Mouse (Mus musculus): ENCODE data around the gene Olfr62. TPM values are rescaled to one million over a fixed set of nuclear protein-coding genes. Genes with fewer than 3 reads are reported as not detected.
A peak's percentile ranks its signal among the peaks of the same experiment; 100 is the strongest.

The Olfr62 gene
- not detected in 2 replicates for polyA plus RNA-seq (2015; fragmentation: Nextera tagmentation; extraction: Ambion mirVana)

- Histone ChIP-seq H3K4me3 (no peak within 1 kb of the TSS), H3K36me3 (no peaks in the 10 kb centered on the region), H3K9me3 (no peaks in the 10 kb centered on the region), H3K27ac (no peak within 1 kb of the TSS), H3K9ac (no peak within 1 kb of the TSS), H3K4me2 (no peak within 1 kb of the TSS), H3K27me3 (no peaks in the 10 kb centered on the region), H3K4me1 (no peaks in the 10 kb centered on the region)
- ATAC-seq (ENCODE audit: insufficient number of reproducible peaks, low FRiP score, low TSS enrichment, low read depth) = no peak
Observed at GRCm38 (mm10) chr4:118658652-118659051, at the start of gene Olfr62. Olfr62 (plus strand) TSS chr4:118658952.

DNA sequence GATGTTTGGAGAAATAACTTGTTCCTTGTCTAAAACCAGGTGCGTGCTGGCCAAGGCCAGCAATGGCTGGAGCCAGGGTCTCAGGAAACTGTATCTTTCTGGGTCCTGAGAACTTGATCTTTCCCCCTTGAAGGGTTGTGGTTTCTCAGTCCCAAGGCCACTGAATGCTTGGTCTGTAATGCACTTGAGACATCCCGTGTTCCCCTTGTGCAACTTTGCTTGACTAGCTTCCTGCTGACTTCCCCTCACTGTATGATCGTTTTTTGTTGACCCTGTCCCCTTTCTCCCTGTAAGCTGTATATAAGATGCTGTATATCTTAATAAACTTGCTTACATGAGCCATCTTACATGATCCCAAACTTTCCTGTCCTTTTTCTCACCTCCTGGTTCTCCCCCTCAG lies 48.9 kb upstream of the Olfr62 start:
- H3K27me3 ChIP-seq = 0 out of 2 replicates have a peak, but pooled peaks cover 4% of the 10 kb centered on the region
- no peak overlapping the region for H3K9ac ChIP-seq
- H3K4me3 ChIP-seq = no peak overlapping the region
- no peaks in the 10 kb centered on the region for H3K4me1 ChIP-seq
- no peaks in the 10 kb centered on the region for H3K9me3 ChIP-seq
- H3K36me3 ChIP-seq = no peaks in the 10 kb centered on the region
- no peak for ATAC-seq (ENCODE audit: insufficient number of reproducible peaks, low FRiP score, low TSS enrichment, low read depth)
- 57% methylated on average over 3 of the region's 3 CpGs for WGBS
- no peak overlapping the region for H3K4me2 ChIP-seq
- H3K27ac ChIP-seq = no peak overlapping the region

- 0 out of 2 replicates have a peak, but pooled peaks cover 4% of the 10 kb centered on the region for H3K27me3 ChIP-seq
- WGBS = 24% methylated on average over 11 of the region's 11 CpGs
Observed at GRCm38 (mm10) chr4:118612619-118613018, 46.1 kb upstream of the Olfr62 start.

DNA sequence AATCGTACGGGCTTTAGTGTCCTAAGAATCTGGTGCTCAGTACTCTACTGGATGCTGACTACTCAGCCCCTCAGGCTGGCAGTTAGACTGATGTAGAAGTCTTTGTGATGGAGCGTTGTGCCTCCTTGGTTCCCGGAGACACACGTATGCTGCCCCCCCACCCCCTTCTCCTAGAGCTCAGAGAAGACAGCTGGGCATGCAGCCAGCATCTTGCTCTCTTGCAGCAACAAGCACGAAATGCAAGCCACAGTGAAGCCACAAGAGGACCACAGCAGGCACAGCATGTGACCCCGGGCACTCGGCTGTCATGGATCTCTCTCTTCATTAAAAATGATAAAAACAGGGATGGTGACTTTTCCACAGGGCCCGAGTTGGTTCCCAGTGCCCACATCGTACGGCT lies 43.3 kb upstream of the Olfr62 start:
- Histone ChIP-seq H3K36me3 (no peaks in the 10 kb centered on the region), H3K4me2 (no peak overlapping the region), H3K27me3 (0 out of 2 replicates have a peak, but pooled peaks cover 4% of the 10 kb centered on the region), H3K4me1 (no peaks in the 10 kb centered on the region), H3K9me3 (no peaks in the 10 kb centered on the region), H3K4me3 (no peak overlapping the region), H3K27ac (no peak overlapping the region), H3K9ac (no peak overlapping the region)
- 79% methylated on average over 11 of the region's 11 CpGs for WGBS
- no peak for ATAC-seq (ENCODE audit: insufficient number of reproducible peaks, low FRiP score, low TSS enrichment, low read depth)

More at GRCm38 (mm10) chr4:118612619-118613018, 46.1 kb upstream of the Olfr62 start:
- Histone ChIP-seq H3K4me1 (no peaks in the 10 kb centered on the region), H3K9me3 (no peaks in the 10 kb centered on the region), H3K4me2 (no peak overlapping the region), H3K4me3 (no peak overlapping the region), H3K9ac (no peak overlapping the region), H3K36me3 (no peaks in the 10 kb centered on the region), H3K27ac (no peak overlapping the region)
- ATAC-seq (ENCODE audit: insufficient number of reproducible peaks, low FRiP score, low TSS enrichment, low read depth) = no peak

- Histone ChIP-seq H3K27ac (peak within 1 kb of the TSS; percentile 43; the same call in 1 of the 2 replicates), H3K4me2 (peak within 1 kb of the TSS; percentile 78), H3K27me3 (no peaks in the 10 kb centered on the region), H3K9me3 (no peaks in the 10 kb centered on the region), H3K9ac (peak within 1 kb of the TSS; percentile 54), H3K36me3 (peaks cover 28% of the 10 kb centered on the region), H3K4me1 (peaks cover 10% of the 10 kb centered on the region), H3K4me3 (peak within 1 kb of the TSS; percentile 86)
- under 1% methylated on average over 36 of the region's 41 CpGs for WGBS
- peak; percentile 86 for ATAC-seq (ENCODE audit: insufficient number of reproducible peaks, low FRiP score, low TSS enrichment, low read depth)
Observed at GRCm38 (mm10) chr4:118620279-118620966, 38.3 kb upstream of the Olfr62 start, which contains the start of the genes Cfap57 and Ebna1bp2. Cfap57 (minus strand) TSS chr4:118620777. Ebna1bp2 (plus strand) TSS chr4:118620799.

GRCm38 (mm10) chr4:118620967-118621320 lies 37.8 kb upstream of the Olfr62 start:
- under 1% methylated on average over 23 of the region's 23 CpGs for WGBS
- Histone ChIP-seq H3K27me3 (no peaks in the 10 kb centered on the region), H3K9me3 (no peaks in the 10 kb centered on the region), H3K4me2 (peak overlapping the region; percentile 78), H3K9ac (peak overlapping the region; percentile 54), H3K4me1 (peaks cover 10% of the 10 kb centered on the region), H3K27ac (peak overlapping the region; percentile 43; the same call in 1 of the 2 replicates), H3K36me3 (peaks cover 34% of the 10 kb centered on the region), H3K4me3 (peak overlapping the region; percentile 86)
- ATAC-seq (ENCODE audit: insufficient number of reproducible peaks, low FRiP score, low TSS enrichment, low read depth) = peak; percentile 32; the same call in 1 of the 2 replicates

DNA sequence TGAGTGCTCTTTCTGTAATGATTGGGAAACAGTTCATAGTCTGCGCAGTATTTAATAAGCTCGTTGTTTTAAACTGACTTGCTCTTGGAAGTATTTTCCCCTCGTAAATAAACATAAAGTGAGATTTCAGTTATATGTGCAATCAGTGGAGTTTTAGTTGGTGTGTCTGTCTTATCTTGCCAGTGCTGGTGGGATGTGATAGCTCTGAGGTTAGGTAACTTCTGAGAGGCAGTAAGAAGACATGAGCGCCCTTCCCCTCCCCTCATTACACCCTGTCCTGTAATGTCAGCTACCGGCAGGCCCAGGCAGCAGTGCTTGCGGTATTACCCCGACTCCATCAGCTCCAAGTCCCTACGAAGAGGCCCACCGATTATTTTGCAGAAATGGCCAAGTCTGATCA lies 37.0 kb upstream of the Olfr62 start:
- Histone ChIP-seq H3K4me2 (peak overlapping the region; percentile 78), H3K9me3 (no peaks in the 10 kb centered on the region), H3K4me3 (peak overlapping the region; percentile 86), H3K27me3 (no peaks in the 10 kb centered on the region), H3K4me1 (peaks cover 10% of the 10 kb centered on the region), H3K9ac (no peak overlapping the region), H3K27ac (no peak overlapping the region), H3K36me3 (peaks cover 42% of the 10 kb centered on the region)
- WGBS = 79% methylated on average over 9 of the region's 9 CpGs
- ATAC-seq (ENCODE audit: insufficient number of reproducible peaks, low FRiP score, low TSS enrichment, low read depth) = no peak

DNA sequence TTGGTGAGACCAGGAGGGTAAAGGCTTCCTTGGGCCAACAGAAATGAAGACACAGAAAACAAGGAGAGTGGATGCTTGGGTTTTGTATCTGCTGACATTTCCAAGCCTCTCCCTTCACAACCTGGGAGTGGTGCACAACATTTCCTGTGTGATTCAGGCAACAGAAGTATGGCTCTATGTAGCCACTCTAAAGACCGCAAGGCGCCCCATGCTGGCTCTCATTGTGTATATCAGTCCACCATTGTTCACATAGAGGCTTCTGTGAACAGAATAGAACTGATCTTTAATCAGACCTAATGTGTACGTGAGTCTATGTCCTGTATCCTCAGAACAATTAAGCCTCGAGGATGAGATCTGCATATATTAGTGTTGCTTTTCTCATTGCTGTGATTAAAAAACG lies 28.5 kb upstream of the Olfr62 start:
- Histone ChIP-seq H3K27me3 (no peaks in the 10 kb centered on the region), H3K36me3 (peaks cover 57% of the 10 kb centered on the region)
- whole genome bisulfite sequencing = 94% methylated on average over 5 of the region's 5 CpGs

DNA sequence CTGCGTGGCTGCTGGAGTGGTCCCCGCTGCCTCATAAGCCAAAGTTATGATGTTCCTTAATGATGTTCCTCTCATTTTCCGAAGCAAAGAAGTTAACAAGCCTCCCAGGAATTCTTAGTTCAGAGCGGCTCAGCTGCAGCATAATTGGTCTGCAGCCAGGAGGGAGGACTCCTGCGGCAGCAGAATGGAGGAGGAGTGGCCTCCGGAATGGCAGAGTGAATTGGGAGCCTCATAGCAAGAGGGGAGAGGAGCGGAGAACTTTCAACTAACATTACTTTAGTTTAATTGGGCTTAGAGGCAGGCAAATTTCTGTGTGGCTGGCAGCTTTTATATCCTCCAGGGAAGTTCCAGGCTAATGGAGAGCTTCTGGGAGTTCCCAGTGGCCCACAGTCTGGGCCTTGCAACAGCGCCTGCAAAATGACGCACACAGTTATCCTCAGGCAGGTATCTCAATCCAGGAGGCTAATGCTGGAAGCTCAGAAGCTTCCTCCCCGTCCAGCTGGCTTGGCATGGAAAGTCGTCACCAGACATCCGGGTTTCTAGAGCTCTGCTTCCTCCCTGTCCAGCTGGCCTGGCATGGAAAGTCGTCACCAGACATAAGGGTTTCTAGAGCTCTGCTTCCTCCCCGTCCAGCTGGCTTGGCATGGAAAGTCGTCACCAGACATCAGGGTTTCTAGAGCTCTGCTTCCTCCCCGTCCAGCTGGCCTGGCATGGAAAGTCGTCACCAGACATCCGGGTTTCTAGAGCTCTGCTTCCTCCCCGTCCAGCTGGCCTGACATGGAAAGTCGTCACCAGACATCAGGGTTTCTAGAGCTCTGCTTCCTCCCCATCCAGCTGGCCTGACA lies 16.2 kb upstream of the Olfr62 start:
- Histone ChIP-seq H3K4me1 (peaks cover 11% of the 10 kb centered on the region; the same call in 1 of the 2 replicates), H3K9ac (no peak overlapping the region; the same call in 1 of the 2 replicates), H3K4me3 (peak overlapping the region; percentile 4; the same call in 1 of the 2 replicates), H3K27me3 (no peaks in the 10 kb centered on the region), H3K9me3 (no peaks in the 10 kb centered on the region), H3K4me2 (peak overlapping the region; percentile 34), H3K27ac (peak overlapping the region; percentile 67), H3K36me3 (no peaks in the 10 kb centered on the region)
- ATAC-seq (ENCODE audit: insufficient number of reproducible peaks, low FRiP score, low TSS enrichment, low read depth) = 0 out of 2 replicates have a peak, but pooled peaks have one; percentile 35
- WGBS = 22% methylated on average over 20 of the region's 20 CpGs

More for the DNA sequence above, 28.5 kb upstream of the Olfr62 start:
- Histone ChIP-seq H3K9me3 (no peaks in the 10 kb centered on the region), H3K9ac (no peak overlapping the region), H3K4me3 (no peak overlapping the region), H3K4me2 (no peak overlapping the region), H3K4me1 (no peaks in the 10 kb centered on the region), H3K27ac (no peak overlapping the region)
- ATAC-seq (ENCODE audit: insufficient number of reproducible peaks, low FRiP score, low TSS enrichment, low read depth) = no peak

GRCm38 (mm10) chr4:118645234-118645633 lies 13.5 kb upstream of the Olfr62 start:
- Histone ChIP-seq H3K27ac (no peak overlapping the region), H3K4me1 (peaks cover 11% of the 10 kb centered on the region; the same call in 1 of the 2 replicates), H3K4me3 (no peak overlapping the region), H3K9ac (no peak overlapping the region), H3K27me3 (no peaks in the 10 kb centered on the region), H3K9me3 (no peaks in the 10 kb centered on the region), H3K36me3 (no peaks in the 10 kb centered on the region), H3K4me2 (no peak overlapping the region)
- 6% methylated on average over 2 of the region's 2 CpGs for WGBS
- no peak for ATAC-seq (ENCODE audit: insufficient number of reproducible peaks, low FRiP score, low TSS enrichment, low read depth)

GRCm38 (mm10) chr4:118687086-118687485 lies 28.3 kb downstream of the Olfr62 start:
- Histone ChIP-seq H3K9me3 (no peaks in the 10 kb centered on the region), H3K4me3 (no peak overlapping the region), H3K4me2 (no peak overlapping the region), H3K27ac (no peak overlapping the region), H3K9ac (no peak overlapping the region), H3K27me3 (no peaks in the 10 kb centered on the region), H3K4me1 (0 out of 2 replicates have a peak, but pooled peaks cover 2% of the 10 kb centered on the region), H3K36me3 (no peaks in the 10 kb centered on the region)
- 40% methylated on average over 2 of the region's 2 CpGs for WGBS
- ATAC-seq (ENCODE audit: insufficient number of reproducible peaks, low FRiP score, low TSS enrichment, low read depth) = no peak
